Mouse (Mus musculus) testis, adult 2 months (tissue): ENCODE results near the gene Nfx1.

Experiments
- CTCF ChIP-seq: fragments of 200-500 bp; IDR thresholded peaks from 2 replicates; pipeline ENCODE4 v1.5.1; 2012; ENCODE audit warnings: low read depth, mild to moderate bottlenecking, inconsistent platforms, low read length, moderate library complexity; ENCODE audit not compliant: control insufficient read depth, insufficient read depth, insufficient replicate concordance
- POLR2A ChIP-seq: fragments of 200-500 bp; IDR thresholded peaks from 2 replicates; pipeline ENCODE4 v1.6.1; 2012; ENCODE audit warnings: low read depth, mild to moderate bottlenecking, inconsistent platforms, low read length, moderate library complexity; ENCODE audit not compliant: control insufficient read depth

GRCm38 (mm10) chr4:41063351-41063750 lies 92.6 kb downstream of the Nfx1 start:
- TF ChIP-seq POLR2A (no peak), CTCF (no peak)
